Mouse (Mus musculus): ENCODE measurements around the gene Fam117a.

Fam117a gene

DNA sequence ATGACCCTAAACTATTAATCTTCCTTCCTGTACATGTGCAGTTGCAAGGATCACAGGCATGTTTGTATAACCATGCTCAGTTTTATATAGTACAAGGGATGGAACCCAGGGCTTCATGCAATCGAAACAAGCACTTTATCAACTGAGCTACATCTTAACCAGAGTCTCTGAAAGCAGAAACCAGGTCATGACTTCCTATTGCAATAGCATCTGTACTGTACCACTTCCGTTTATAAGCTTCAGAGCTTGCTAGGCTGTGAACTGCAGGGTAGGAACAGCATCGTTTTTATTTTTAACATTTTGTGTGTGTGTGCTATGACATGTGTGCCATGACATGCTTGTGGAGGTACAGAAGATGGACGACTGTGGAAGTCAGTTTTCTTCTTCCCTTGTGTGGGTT is 3.6 kb upstream of the Fam117a start:
- no peak for DNase-seq (ENCODE audit: low read depth, low spot score)

DNA sequence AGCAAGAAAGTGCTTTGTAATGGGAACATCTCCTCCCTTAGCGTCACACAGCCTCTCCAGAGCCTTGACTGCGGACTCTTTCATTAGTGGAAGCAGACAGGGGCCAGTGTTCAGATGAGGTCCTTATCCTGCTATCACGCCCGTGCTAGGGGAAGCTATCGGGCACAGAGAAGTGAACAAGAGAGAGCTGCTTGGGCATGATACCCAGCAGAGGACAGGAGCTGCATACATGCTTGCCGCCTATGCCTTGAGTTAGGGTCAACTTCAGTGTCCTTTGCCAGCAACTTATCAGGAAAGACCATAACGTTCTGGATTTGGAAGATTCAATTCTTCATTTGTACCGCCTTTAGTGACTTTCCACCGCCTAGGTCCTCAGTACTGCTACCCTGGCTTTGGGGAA is 3.0 kb upstream of the Fam117a start:
- no peak for DNase-seq (ENCODE audit: low read depth, low spot score)

DNA sequence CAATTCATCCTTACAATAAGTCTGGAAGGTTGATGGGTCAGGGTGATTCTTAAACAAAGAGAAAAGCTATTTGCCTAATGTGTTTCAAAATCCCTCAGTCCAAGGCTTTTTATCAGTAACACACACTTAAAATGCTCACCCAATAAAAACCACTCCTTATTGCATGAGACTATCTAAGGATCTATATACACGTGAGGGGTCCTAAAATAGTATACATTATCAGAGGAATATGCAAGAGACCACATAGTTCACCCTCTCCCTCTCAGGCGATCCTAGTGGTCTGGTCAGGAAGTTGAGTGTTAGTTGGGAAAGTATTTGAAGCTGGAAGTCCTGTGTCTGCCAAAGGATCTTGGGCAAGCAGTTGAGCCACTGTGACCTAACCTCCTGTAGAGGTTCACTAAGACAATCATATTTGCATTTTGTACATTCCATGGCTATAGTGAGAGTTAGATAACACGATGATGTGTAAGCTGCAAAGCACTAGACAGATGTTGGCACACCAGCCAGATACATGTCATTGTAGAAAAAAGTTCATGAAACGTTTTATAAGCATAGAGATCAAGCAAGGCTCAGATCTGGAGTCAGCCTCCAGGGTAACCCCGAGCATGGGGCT is 2.3 kb upstream of the Fam117a start:
- DNase-seq (ENCODE audit: low read depth, low spot score): no peak

DNA sequence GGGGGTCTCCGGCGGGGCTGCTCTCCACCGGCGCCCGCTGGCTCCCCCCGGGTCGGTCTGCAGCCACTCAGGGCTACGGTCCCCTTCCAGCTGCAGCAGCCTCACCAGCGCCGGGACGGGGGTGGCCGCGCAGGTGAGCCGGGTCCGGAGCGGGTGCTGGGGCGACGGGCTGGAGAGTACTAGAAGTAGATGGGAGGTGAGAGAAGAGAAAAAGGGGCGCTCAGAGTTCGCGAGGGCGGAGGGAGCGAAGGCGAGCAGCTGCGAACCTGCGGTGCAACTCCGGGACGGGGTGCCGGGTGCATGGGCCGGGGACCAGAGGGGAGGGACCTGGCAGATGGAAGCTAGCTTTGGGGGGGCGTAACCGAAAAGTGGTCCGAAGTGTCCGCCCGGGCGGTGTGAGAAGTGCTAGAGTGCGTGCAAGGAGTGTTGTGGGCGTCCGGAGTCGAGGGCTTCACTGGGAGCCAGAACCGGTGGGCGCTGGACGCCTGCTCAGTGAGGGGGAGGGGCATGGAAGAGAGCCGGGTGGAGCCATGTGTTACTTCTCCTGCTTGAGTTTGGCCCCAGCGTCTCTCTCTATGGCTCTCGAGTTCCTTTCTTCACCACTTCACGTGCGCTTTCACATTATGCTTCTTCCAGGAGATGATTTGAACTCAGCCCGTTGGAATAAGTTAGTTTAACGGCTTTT is 453 bp downstream of the Fam117a start:
- DNase-seq (ENCODE audit: low read depth, low spot score): no peak

GRCm38 (mm10) chr11:95337846-95338342 is 1.1 kb downstream of the Fam117a start:
- DNase-seq (ENCODE audit: low read depth, low spot score): no peak

GRCm38 (mm10) chr11:95339471-95340021 is 2.7 kb downstream of the Fam117a start:
- no peak for DNase-seq (ENCODE audit: low read depth, low spot score)

GRCm38 (mm10) chr11:95340259-95340658 is 3.4 kb downstream of the Fam117a start:
- no peak for DNase-seq (ENCODE audit: low read depth, low spot score)

DNA sequence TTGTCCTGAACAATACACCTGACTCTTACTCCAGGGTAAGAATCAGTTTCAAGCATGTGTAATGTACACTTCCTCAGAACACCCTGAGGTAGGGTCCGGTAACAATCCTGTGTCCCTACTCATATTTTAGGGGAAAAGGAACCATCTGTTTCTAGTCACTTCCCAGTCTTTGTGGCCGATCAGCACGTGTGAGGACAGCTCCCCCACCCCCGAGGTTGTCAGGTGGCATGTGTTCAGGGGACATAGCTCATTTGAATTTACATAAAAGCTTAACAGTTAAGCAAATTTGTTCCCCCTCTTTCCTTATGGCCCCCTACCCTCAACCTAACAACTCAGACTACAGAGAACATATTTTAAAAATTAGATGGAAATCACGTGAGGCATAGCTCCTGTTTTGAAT is 3.8 kb downstream of the Fam117a start:
- no peak for DNase-seq (ENCODE audit: low read depth, low spot score)

DNA sequence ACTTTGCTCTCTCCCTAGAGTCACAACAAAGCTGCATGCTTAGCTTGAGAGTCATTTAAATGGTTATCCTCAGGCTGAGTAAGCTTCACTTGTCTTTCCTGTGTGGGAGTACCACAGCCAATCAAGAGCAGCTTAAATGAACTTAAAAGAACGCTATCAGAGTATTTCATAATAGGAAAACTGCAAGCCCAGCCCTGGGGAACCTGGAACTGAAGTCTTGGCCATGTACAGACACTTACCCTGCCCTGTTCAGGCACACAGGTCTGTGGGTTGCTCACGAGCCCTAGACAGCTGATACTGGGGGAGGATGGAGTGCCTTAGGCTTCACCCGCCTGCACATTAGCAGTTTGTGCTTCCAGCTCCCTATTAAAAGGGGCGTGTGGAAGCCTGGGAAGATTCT is 6.4 kb downstream of the Fam117a start:
- DNase-seq (ENCODE audit: low read depth, low spot score): no peak

DNA sequence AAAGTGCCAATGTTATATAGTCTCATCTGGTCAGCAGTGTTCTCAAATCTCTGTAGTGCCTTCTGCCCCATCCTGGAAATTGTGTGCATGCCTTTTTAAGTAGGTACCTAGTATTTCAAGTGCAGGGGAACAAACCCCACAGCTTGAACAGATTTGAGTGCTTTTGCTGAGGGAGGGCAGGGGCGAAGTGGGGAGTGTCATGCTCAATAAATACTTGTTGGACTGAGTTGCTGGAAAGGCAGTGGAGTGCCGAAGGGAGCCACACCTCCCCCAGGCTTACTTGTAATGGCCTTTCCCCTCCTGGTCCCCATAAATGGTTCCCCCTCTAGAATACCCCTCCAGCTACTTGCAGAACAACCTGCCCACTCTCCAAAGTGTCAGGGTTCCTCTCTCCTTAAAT is 7.4 kb downstream of the Fam117a start:
- no peak for DNase-seq (ENCODE audit: low read depth, low spot score)

DNA sequence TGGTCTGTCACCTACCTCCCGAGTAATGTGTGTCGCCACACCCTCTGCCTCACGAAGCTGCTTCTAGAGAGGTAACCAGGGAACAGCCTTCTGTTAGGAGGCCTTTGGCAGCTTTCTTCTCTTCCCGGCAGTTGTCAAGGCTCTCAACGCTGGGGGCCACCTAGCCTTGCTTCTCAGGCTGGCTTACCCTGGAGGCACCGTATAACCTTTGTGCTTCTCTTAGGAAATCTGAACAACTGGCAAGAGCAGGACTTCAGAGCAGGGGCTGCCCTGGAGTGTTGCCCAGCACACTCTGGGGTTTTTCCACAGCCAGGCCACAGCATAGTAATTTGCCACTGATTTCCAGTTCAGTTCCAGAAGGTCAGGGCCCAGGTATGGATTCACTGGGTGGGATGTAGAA is 13.5 kb downstream of the Fam117a start:
- no peak for DNase-seq (ENCODE audit: low read depth, low spot score)

DNA sequence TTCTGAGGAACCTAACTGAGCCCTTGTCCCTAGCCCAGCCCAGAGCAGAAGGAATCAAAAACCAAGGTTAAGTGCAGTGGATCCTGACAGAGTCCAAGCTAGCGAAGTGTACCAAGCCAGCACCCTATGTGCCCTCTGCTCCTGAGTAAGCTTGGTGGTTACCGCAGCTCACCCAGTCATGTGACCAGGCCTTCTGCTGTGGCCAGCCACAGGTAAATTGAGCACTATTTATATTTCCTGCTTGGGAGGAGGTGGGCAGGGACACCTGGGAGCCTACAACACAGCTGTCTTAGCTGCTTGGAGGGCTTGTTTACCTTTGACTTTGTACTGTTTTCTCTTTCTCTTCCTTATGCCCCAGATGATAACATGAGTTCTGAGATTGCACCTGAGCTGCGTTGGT is 14.1 kb downstream of the Fam117a start:
- DNase-seq (ENCODE audit: low read depth, low spot score): no peak

- no peak for DNase-seq (ENCODE audit: low read depth, low spot score)
Measured at GRCm38 (mm10) chr11:95352686-95353085, 15.9 kb downstream of the Fam117a start.

GRCm38 (mm10) chr11:95353226-95353625 is 16.4 kb downstream of the Fam117a start:
- no peak for DNase-seq (ENCODE audit: low read depth, low spot score)

- no peak for DNase-seq (ENCODE audit: low read depth, low spot score)
Measured at GRCm38 (mm10) chr11:95354228-95354944, 17.6 kb downstream of the Fam117a start.

- DNase-seq (ENCODE audit: low read depth, low spot score): no peak
Measured at GRCm38 (mm10) chr11:95354945-95355660, 18.3 kb downstream of the Fam117a start.

- no peak for DNase-seq (ENCODE audit: low read depth, low spot score)
Measured at GRCm38 (mm10) chr11:95355661-95356011, 18.8 kb downstream of the Fam117a start.

DNA sequence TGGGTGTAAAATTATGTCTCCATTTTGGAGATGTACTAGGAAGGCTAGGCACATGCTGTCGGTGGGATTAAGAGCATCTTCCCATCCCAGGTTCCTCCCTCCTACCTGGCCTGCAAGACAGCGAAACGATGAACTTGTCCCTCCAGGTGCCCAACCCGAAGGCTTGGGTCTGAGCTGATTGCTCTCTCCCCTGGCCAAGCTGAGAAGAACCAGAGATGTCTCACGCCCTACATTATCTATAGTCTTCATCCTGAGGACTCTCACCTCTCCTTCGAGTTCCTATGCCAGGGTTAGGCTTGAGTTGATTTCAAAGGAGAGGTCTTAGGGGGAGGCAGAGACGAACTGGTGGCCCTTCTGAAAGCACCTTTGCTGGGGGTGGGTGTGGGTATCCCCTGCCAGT is 19.2 kb downstream of the Fam117a start:
- DNase-seq (ENCODE audit: low read depth, low spot score): no peak

GRCm38 (mm10) chr11:95356469-95357273 is 19.9 kb downstream of the Fam117a start:
- no peak for DNase-seq (ENCODE audit: low read depth, low spot score)

DNA sequence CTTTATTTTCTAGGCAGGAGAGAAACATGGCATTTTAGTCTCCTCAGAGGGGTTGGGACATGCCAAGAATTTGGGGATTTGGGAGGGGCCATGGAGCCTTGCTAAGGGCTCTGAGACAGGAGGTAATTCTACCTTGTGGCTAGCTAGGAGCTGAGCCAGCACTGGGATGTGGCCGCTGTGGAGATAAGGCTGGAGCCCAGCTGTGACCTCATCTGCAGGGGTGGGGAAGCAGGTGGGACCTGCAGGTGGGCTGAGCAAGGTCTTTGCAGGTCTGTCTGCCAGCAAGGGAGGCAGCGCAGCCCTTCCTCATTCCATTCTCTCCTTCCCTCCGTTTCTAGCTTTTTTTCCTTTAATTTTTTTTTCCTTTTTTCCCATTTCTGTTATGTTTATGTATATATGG is 21.4 kb downstream of the Fam117a start:
- no peak for DNase-seq (ENCODE audit: low read depth, low spot score)

GRCm38 (mm10) chr11:95364388-95364787 is 27.6 kb downstream of the Fam117a start:
- no peak for DNase-seq (ENCODE audit: low read depth, low spot score)
